Mouse (Mus musculus) c-Kit-positive CD71-positive TER-119-positive erythroid progenitor cells, embryonic 14.5 days (primary cell): ENCODE data around the gene Cd209c.

ENCODE experiments used
- DNase-seq: peaks from one replicate; pipeline ENCODE4 v3.0.0-alpha.2; 2013; ENCODE audit warnings: low spot score

Cd209c gene

GRCm38 (mm10) chr8:3954646-3955045, at the start of gene Cd209c:
Cd209c (minus strand) TSS chr8:3954746.
- no peak for DNase-seq

DNA sequence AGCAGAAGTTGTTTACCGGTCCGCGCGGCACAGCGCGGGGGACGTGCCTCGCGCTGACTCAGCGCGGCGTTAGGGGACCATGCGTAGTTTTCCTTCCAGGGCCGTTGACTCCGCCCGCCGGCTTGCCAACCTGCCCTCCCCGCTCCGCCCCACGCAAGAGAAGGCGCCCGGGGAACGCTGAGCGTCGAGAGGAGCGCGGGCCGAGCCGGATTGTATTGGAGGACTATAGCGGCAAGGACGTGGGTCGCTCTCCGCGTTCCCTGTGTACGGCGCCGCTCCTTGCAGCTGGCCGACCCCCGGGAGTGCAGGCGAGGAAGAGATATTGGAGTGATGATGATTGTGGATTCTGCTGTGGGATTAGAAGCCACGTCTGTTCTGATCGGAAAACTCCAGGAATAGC, 39.7 kb upstream of the Cd209c start:
- no peak for DNase-seq

DNA sequence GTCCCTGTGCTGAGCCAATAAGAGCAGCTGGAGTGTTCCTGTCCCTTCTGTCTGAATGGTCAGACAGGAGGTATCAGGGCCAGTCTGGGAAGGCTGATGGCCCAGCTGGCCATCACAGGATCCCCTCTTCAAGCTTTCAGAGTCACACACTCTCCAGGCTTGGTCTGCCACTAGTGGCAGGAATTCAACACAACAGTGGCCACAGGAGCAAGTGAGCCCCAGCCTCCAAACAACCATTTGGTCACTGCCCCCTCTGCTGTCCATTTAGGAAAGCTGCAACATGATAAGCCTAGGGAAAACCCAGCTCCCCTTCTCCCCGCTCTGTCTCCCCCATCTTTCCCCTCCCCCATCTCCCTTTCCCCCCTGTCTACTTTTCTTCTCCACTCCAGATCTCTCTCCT, 1.5 kb upstream of the Cd209c start:
- DNase-seq = peak; percentile 8

- DNase-seq = no peak
Observed at GRCm38 (mm10) chr8:3940023-3940422, 14.5 kb downstream of the Cd209c start.

DNA sequence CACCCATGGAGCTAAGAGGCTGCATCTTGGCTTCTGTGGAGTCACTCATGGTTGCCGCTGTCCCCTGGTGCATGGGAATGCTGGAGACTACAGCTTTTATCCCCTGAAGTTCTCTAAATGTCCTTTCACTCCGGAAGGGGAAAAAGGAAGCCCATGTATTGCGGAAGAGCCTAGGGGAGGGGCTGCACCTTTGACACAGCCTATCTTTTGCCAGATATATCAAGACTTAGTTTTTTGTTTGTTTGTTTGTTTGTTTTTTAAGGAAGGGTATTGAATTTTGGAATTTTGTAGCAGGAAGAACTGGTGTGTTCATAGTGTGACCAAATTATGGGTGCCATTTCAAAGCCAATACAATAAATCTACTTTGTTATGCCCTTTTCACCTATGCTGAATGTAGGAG, 27.8 kb downstream of the Cd209c start, which contains the start of gene Cd209b:
Cd209b (minus strand) TSS at position 101 of the 400 bp plus-strand sequence.
- no peak for DNase-seq
